Mouse (Mus musculus) myocyte (in vitro differentiated cells): ENCODE results near the gene Cdhr1.

Experiments
- MAX ChIP-seq: IDR thresholded peaks from one replicate; pipeline ENCODE4 v1.6.1; 2011; ENCODE audit warnings: low read depth, mild to moderate bottlenecking, control low read depth
- MYOD1 ChIP-seq, 3 experiments: IDR thresholded peaks; one replicate each; pipeline ENCODE4 v1.6.1; 2011; ENCODE audit warnings: control low read depth in 2 of 3, low read depth in 2 of 3, mild to moderate bottlenecking in 2 of 3, moderate library complexity in 1 of 3; ENCODE audit not compliant: insufficient read length in 2 of 3, control insufficient read depth in 1 of 3
- POLR2A ChIP-seq: IDR thresholded peaks from one replicate; pipeline ENCODE4 v1.6.1; 2011; ENCODE audit warnings: low read depth, mild to moderate bottlenecking, control low read depth, moderate library complexity; ENCODE audit not compliant: insufficient read length
- POLR2AphosphoS2 ChIP-seq: IDR thresholded peaks from one replicate; pipeline ENCODE4 v1.6.1; 2011; ENCODE audit warnings: low read depth, control low read depth; ENCODE audit not compliant: insufficient read length
- TCF3 ChIP-seq: IDR thresholded peaks from one replicate; pipeline ENCODE4 v1.6.1; 2011; ENCODE audit warnings: low read depth, control low read depth; ENCODE audit not compliant: insufficient read length
- USF1 ChIP-seq: IDR thresholded peaks from one replicate; pipeline ENCODE4 v1.6.1; 2011; ENCODE audit warnings: low read depth, mild to moderate bottlenecking, control low read depth, moderate library complexity

DNA sequence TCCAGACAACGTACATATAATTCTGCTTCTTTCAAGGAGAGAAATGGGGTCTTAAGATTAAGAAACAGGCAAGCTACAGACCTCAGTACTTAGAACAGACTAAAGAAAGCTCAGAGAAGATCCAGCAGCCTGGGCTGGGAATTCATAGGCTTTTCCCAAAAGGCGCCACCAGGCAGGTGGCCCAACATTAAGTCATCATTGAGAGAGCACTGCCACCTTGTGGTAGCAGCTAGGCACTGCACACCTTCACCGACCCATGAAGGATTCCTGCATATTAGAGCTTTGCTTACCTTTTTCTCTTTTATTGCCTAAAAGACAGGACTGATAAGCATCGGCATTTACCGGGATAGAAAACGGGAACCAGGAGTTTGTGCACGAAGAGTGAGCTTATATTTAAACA lies 64.9 kb downstream of the Cdhr1 start:
- TF ChIP-seq MAX (no peak), POLR2AphosphoS2 (no peak), POLR2A (no peak), TCF3 (no peak), USF1 (no peak), MYOD1 (IDR thresholded peaks at IDR 0.05; ENCODE audit: control insufficient read depth in 1 of 3, insufficient read length in 2 of 3, low read depth in 2 of 3) (peak in 1 of 3 experiments; percentile 12)
